Mouse (Mus musculus) spleen, postnatal 0 days (tissue): ENCODE data around the gene Numa1. TPM values are rescaled to one million over a fixed set of nuclear protein-coding genes. Genes with fewer than 3 reads are reported as not detected.

Experiments
- polyA plus RNA-seq: library from polyadenylated mRNA; unstranded; fragments of >200 nt; fragmentation: Nextera tagmentation; extraction: Ambion mirVana; gene quantifications from 2 replicates; pipeline ENCODE4 v1.2.1, GENCODE M21; 2015

The Numa1 gene
- polyA plus RNA-seq = 33.6 and 35.4 TPM in 2 replicates

GRCm38 (mm10) chr7:101933751-101934240 lies at the start of gene Numa1, which contains the start of gene Lrrc51:
Numa1 (plus strand) TSS chr7:101934111.
Lrrc51 (minus strand) TSS chr7:101933895.

GRCm38 (mm10) chr7:101905561-101906286 lies 28.2 kb upstream of the Numa1 start, which contains the start of gene Lamtor1:
Lamtor1 (plus strand) TSS chr7:101905904.

GRCm38 (mm10) chr7:101906287-101906681 lies 27.6 kb upstream of the Numa1 start, which contains the start of gene Tomt:
Tomt (minus strand) TSS chr7:101906359.

DNA sequence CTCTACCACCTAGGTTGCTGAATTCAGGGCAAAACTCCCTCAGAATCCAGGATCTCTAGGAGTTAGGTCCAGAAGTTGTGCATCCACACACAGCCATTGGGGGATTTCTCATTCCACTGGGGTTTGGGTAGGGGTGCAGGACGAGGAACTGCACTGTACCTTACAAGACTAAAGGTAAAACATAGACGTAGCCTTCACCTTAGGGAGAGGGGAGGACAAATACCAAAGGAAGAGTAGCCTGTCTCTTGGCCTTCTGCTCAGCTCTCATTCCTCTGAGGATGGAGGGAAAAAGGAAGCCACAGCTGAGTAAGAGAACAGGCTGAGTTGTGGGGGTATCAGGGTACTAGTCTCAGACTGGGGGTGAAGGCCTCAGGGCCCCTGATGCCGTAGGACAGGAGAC lies 84.7 kb downstream of the Numa1 start, which contains the start of gene Il18bp:
Gene Il18bp, minus strand, starts transcription at position 101 of the 400 bp plus-strand sequence.

Other genes with a start within 250 kb of the Numa1 start
- not detected in 2 replicates for gene Phox2a, start 115.8 kb upstream of the Numa1 start, polyA plus RNA-seq
- gene Inppl1, start 95.9 kb upstream of the Numa1 start, polyA plus RNA-seq = 7.5 and 8.9 TPM in 2 replicates
- gene Folr2, start 76.9 kb upstream of the Numa1 start, polyA plus RNA-seq = 0.75 and 1.7 TPM in 2 replicates
- gene Anapc15, start 70.4 kb upstream of the Numa1 start, polyA plus RNA-seq = 65.1 and 69.4 TPM in 2 replicates
- 2.0 and 3.4 TPM in 2 replicates for gene Folr1, start 63.3 kb upstream of the Numa1 start, polyA plus RNA-seq
- gene Lamtor1, start 28.2 kb upstream of the Numa1 start, polyA plus RNA-seq = 76.7 and 84.5 TPM in 2 replicates
- gene Tomt, start 27.8 kb upstream of the Numa1 start, polyA plus RNA-seq = 0.18 and 0.32 TPM in 2 replicates
- 1.9 and 2.0 TPM in 2 replicates for gene Lrrc51, start 216 bp upstream of the Numa1 start, polyA plus RNA-seq
- gene Il18bp, start 84.6 kb downstream of the Numa1 start, polyA plus RNA-seq = 5.1 and 7.3 TPM in 2 replicates
- gene Rnf121, start 131.4 kb downstream of the Numa1 start, polyA plus RNA-seq = 9.2 and 10.3 TPM in 2 replicates
- 17.1 and 17.2 TPM in 2 replicates for gene Xndc1, start 131.4 kb downstream of the Numa1 start, polyA plus RNA-seq
- 0.43 and 0.53 TPM in 2 replicates for gene Xntrpc, start 131.6 kb downstream of the Numa1 start, polyA plus RNA-seq
- gene Trpc2, start 149.0 kb downstream of the Numa1 start, polyA plus RNA-seq = not detected in 2 replicates
- 0.14 and 0.30 TPM in 2 replicates for gene Art1, start 167.6 kb downstream of the Numa1 start, polyA plus RNA-seq
- 0.25 and 0.42 TPM in 2 replicates for gene Art5, start 175.4 kb downstream of the Numa1 start, polyA plus RNA-seq
- not detected in 2 replicates for gene Chrna10, start 182.7 kb downstream of the Numa1 start, polyA plus RNA-seq